Mouse (Mus musculus): Measurements from ENCODE around the gene Dnah17. TPM values are rescaled to one million over a fixed set of nuclear protein-coding genes. Genes with fewer than 3 reads are reported as not detected.

The Dnah17 gene
- total RNA-seq, 2 experiments from 2014 or later, result 0.02 to 0.07 TPM

DNA sequence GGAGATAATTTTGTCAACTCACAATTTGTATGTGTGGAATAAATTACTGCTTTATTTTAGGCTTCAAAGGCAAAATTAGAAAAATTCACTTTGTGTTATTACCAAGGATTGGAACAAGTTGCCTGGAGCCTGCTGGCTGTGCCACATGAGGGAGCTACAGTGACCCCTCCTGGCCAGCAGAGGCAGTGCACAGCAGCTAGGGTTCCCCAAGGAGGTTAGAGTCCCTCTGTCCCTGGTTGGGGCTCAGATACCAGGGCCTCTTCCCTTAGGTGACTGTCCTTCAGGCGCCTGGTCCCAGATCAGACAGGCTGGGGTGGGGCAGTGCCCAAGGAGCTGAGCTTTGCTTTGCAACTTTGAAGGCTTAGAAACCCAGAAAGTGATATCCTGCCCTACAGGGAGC lies 108.6 kb downstream of the Dnah17 start:
- peak; percentile 81 for DNase-seq

DNA sequence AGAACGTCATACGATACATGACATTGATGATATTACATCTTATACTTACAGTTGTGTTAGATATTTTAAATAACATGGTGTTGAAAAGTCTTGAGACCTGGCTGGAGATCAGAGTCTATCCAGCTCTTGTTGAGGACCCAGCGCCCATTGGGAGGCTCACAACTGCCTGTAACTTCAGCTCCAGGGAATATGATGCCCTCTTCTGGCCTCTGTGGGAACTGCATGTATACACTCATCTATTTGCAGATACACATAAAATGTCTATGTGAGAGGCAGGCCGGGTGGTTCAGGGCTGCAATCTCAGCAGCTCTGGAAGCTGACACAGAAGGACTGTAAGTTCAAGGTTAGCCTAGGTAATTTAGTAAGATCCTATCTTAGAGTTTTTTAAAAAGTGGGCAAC lies 112.1 kb downstream of the Dnah17 start:
- no peak for DNase-seq

DNA sequence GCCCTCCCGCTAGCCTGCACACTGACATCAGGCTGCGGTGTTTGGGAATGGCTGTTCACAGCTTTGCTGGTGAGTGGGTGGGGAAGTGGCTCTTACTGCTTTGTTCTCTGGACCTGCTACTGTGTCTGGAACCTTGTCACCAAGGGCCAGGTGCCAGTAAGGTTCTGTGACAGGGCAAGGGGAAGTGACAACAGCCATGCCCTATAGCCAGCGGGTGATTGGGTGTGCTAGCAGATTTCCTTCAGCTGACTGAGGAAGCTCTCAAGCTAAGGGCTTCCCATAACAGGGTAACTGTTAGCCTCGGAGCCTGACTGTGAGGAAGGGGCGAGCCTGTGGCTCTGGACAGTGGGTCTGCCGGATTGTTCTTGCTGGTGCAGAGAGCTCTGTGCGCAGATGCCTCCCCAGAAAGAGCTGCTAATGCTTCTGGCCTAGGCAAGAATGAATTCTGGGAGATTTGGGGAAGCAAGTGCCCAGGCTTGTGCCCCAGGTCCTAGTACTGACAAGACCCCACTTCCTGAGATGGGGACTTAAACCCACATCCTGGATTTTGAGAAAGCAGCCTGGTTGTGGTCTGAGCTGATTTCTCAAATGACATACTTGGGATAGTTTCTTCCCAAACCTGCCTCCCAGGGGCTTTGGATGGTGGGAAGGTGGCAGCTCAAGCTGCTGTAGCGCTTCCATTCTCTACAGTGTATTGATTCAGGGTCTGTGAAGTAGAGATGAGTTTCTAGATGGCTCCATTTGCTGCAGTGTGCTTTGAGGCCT lies 114.9 kb downstream of the Dnah17 start:
- no peak for DNase-seq

DNA sequence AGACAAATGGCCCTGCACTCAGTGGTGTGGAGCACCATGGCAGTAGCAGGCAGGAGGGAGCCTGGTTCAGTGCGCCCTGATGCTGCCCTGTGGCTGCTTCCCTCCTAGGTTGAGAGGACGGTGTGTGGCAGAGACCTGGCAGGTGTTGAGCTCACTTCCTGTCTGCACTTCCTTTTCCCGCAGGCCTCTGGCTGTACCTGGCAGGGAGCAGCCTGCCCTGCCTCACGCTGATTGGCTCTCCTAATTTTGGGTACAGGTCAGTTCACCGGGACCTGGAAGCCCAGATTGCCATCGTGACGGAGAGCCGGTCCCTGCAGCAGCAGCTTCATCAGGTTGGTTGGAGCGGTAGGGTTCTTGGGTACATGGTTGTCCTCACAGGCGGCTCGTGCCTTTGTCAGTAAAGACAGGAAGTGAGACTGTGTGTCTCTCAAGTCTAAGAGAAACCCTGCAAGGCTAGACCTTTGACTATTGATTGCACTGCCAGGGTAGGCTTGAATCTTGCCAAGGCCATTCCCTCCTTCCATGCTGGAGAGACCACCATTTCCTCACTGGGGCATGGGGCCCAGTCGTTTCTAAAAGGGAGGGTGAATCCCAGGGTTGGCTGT lies 115.9 kb downstream of the Dnah17 start:
- no peak for DNase-seq

DNA sequence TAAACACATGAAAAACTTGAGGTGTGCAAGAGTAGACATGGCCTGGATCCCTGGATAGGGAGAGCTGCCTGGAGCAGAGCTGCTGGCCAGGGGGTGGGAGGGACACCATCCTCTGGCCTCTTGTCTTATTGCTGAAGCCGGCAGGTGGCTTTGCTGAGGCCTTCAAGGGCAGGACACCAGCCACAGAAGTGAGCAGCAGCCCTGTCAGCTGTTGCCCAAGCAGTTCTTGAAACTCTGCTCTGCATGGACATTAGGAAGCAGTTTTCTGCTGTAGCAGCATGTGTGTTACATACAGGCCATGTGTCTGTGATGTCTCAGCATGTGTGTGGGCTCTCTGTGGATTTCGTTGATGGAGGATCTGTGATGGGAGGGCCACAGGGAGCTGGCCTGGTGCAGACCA lies 117.1 kb downstream of the Dnah17 start:
- DNase-seq, result no peak

DNA sequence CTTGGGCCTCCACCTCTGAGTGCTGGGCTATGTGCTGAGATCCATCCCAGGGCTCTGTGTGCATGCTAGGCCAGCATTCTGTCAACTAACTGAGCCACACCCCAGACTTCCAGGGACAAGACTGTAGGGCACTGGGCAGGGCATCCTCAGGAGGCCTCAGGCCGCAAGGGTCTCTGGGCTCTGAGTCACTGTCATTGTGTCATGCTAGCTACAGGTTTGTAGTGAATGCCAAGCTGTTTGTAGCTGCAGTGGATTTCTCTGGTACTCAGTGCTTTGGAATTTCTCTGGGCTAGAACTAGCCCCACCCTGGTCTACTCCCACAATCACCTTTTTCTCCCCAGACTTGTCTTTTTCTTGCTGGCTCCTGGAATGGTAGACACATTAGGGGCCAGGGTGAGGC lies 117.8 kb downstream of the Dnah17 start:
- no peak for DNase-seq

DNA sequence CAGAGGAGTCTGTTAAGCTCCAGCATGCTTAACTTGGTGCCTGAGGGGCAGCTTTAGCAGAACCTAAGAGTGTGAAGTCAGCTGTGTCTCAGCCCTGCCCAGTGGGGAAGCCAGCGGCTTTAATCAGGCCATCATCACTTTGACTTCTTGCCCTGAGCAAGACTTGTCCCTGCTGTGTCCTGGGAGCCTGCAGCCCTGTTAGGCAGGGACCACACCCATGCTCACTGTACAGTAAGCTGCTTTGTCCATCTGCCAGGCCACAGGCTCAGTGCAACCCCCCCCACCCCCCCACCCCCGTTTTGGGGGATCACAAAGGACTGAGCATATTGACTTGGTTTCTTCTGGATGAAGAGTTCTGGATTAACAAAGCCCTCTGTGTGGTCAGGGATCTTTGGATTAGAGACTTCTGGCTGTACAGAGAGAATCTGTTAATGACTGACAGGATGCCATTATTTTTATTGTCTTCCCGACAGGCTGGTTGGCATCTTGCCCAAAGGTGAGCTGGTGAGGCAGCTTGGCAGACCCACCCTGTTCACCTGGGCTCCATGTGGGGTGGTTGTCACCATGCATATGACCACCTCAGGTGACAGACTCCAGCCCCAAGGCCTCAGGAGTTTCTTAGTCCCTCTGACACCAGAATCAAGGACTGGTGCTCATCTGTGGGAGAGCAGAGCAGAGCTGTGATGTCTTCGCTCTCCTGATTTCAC lies 120.4 kb downstream of the Dnah17 start:
- no peak for DNase-seq

DNA sequence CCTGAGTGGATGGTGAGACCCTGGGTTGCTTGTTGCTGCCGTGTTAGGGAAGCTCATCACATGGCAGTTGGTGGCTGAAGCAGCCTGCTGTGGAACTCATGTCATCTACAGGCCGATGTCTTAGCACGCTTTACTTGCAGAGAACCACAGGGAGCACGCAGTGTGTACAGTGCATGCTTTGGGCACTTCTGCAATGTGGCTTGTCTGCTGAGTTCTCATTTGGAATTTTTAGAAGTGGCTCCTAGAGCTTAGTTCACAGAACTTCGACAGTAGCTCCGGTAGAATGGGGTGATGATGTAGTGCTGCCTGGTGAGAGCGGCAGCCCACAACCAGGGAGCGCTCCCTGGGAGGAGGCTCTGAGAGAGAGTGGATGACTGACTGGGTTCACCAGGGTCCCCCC lies 121.6 kb downstream of the Dnah17 start:
- no peak for DNase-seq

DNA sequence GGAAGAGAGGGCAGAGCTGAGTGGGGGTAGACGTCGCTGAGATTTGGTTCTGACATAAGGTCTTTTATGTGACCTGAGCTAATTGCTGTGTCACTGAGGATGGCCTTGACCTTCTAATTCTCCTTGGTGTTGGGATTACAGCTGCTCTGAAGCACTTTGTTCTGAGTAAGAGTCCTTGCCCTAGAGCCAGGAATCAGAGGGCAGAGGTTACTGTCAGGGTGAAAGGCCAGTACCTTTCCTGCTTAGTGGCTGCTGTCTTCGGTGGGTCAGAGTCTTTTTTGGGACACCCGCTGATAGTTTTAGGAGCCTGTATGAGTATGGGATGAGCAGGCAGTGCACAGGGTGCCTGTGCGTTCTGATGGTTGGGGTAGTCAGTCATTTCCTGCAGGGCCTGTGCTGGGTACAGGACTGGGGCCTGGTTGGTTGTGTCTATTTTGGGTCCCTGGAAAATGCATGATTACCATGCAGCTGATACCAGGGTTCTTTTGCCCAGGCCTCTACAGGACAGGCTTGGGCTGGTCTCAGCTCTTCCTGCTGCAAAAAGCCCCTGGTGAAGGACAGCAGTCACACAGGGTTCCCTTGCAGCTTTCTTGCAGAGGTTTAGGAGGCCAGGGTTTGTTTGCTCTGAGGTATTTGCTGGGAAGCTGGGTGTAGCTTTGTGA lies 122.2 kb downstream of the Dnah17 start:
- no peak for DNase-seq

DNA sequence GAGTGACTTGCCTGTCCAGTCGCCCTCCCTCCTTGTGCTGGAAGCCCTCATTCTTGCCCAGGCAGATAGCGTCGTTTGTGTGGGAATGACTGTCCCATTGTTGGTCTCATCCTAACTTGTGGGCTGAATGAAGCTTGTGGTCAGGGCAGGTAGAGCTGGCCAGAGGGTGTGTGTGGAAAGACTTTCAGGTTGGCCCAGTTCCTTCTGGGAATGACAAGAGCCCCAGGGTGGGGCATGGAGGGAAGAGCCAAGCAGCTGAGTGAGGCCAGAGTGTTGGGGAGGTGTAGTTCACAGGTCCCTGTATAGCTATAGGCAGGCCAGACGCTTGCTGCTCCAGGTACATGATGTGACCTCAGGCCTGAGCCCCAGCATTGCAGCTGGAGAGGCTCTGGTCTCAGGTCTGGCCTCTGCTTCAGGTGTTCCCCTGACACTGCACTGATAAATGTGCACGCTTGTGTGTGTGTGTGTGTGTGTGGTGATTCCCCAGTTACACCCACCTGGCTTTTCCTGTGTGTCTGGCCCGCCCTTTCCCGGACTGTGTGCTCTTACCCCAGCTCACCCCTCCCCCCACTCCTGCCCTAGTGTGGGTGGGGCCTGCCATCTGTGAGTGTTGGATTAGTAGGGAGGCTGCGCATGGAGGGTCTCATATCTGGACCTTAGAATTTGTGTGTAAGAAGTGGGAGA lies 122.8 kb downstream of the Dnah17 start:
- no peak for DNase-seq

DNA sequence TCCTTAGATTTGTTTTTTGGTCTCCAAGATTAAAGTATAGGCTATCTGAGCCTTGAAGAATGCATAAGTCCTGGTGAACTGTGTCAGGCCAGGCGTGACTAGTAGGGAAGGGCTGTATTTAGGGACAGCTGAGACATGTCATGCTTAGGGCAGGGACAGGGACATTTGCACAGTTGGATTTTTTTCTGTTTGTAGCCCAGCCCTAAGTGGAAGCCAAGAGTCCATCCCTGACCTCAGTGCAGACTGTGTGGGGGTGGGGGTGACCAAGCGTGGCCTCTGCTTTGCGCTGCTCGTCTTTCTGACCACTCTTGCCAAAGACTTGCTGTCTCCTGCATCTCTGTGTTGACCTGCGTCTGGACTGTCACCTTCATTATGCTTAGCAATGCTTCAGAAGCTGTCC lies 126.2 kb downstream of the Dnah17 start:
- DNase-seq, result no peak

DNA sequence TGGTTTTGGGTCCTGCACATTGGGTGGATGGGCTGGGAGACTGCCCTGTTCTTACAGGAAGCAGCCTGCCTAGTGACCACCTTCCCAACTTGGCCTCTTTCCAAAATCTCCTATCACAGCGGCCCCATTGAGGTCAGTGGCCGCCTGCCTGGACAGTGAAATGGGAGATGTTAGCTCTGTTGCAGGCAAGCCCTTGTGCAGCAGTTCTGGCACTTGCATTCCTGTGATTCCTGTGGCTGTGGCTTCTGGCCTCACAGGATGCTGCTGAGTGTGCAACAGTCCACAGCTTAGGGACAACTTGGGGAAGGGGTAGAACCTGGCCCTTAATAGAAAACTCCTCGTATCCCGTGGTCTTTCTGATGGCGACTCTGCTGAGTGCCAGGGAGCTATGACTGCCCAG lies 126.7 kb downstream of the Dnah17 start:
- DNase-seq, result no peak

DNA sequence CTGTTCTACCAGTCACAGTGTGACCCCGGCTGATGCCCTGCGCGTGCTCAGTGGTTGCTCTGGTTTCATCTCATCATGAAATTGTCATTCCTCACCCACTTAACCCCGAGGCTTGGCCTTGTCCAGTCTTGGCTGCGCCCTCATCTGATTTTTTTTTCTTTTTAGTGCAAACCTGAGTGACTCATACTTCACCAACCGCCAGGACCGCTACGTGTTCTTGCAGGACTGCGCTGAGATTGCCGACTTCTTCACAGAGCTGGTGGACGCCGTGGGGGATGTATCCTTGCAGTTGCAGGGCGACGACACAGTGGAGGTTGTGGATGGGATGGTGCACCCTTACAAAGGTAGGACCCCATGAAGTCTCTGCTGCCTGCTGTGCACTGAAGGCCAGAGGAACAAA lies 127.3 kb downstream of the Dnah17 start:
- no peak for DNase-seq

DNA sequence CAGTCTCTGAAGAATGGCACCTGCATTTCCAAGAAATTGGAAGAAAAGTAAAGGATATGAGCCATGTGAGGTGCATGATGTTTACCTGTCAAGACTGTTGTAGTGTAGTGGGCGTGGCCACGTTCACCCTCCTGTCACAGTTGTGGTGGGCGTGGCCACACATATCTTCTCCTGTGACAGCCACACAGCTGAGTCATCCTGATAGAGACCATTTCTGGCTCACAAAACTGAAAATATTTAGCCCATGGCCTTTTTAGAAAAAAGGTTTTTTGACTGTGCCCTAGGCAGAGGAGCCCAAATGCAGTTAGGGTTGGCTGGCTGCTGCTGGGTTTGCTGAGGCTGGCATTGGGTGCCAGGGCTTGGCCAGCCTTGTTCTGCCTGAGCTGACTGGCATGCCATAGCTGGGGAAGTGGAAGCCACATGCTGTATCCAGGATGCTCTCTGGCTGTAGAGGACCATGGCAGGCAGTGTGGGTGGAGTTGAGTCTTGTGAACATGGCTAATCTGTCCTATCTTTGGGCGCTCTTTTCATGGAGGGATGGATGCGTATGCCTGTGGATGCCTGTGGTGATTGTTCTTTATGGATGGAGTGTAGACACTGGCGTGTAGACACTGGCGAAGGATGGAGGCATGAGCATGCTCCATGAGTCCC lies 129.7 kb downstream of the Dnah17 start:
- no peak for DNase-seq

DNA sequence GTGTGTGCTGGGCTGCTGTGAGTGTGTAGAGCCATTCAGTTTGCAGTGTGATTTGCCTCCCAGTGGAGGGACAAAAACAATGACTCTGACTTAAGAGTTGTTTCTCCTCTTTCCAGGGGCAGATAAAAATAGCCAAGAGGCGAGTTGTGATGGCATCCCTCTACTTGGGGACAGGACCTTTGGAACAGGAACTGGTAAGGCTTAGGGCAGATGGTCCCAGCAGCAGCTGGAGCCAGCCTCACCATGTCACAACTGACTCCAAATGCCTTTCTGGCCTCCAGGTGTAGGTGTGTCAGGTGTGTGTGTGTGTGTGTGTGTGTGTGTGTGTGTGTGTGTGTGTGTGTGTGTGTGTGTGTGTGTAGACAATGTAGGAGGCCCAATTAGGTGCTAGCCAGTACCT lies 130.4 kb downstream of the Dnah17 start:
- no peak for DNase-seq

DNA sequence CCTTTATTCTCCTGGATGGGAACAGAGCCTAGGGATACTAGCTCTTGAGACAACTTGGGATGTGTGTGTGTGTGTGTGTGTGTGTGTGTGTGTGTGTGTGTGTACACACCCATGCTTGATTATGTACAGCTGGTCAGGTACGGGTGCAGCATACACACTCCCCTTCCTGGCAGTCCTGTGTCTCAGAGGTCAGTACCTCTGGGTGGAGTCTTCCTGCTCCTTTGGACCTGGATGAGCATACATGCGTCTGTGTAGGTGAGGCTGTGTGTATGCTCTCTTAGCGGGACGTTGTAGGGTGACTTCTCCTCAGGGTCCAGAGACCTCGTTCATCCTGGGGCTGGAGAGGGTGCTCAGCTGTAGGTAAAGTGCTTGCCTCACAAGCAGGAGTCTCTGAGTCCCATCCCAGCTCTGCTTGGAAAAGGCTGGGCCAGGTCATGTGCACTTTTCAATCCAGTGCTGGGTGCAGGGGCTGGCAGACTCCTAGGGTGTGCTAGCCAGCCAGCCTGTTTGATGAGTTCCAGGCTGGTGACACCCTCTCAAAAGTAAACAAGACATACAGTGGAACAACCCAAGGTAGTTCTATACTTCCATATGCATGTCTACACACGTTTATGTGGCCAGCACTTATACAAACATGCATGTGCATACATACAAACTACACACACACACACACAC lies 131.0 kb downstream of the Dnah17 start:
- DNase-seq, result no peak

DNA sequence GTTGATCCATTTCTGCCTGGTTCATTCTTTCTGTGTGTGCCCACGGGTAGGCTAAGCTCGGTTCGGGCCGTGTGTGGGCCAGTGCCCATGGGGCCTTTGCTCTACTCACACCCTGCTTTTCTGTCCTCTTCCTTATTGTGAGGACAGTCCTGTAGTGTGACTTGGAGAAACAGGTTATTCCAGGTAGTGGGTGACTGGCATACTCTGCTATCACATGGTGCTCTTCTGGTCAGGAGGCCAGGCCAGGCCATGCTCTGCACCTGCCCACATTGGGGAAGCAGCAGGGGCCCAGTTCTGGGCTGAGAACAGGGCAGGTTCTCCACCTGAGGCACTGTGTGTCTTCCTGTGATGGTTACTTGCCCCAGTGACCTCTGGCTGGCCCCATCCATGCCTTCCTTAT lies 132.1 kb downstream of the Dnah17 start:
- DNase-seq, result no peak

DNA sequence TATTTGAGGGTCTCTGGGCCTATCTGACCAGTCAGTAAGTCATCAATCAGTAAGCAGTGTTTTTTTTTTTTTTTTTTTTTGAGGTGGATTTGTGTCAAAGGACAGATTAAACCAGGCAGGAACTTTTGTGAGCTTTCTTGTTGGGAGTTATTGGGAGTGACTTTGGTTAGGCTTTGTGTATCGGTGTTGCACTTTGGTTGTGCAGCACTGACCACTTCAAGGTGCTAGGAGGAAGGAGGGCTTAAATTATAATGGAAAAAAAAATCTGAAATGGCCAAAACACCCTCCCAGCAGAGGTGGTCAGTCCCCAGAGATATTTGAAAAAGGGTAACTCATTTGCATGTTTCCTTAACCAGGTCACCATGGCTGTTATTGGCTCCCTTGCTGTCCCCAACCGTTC lies 133.3 kb downstream of the Dnah17 start:
- no peak for DNase-seq

DNA sequence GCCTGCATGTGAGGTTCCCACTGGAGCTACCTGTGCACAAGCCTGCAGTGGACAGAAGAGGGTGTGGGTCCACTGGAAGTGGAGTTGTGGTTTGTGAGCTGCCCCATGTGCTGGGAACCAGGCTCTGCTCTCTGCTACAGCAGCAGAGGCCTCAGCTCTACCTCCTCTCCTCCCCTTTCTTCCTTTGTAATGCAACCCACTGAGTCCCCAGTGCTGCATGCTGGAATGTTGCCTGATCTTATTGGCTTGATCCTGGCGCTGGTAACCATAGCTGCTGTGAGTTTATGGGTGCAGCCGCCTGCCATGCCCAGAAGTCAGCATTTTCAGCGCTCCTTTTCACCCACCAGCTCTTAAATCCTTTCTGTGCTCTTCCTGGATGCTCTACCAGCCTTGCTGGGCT lies 134.4 kb downstream of the Dnah17 start:
- DNase-seq, result no peak

DNA sequence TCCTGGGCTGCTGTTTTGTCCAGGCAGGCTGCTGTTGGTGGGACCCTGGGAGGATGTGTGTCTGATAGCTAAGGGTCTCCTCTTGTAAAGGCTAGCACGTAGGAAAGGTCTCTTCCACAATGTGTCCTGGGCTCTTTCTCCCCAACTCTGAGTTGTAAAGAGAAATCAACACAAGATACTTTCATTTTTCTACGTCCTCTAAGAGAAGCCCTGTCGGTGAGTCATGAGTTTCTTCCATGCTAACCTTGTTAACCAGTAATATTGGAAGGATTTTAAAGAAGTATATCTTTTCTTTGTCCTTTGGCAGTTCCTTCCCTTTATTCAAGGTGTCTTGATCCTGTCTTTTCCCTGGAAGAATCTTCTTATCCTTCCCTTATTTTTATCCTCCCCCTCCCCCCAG lies 134.8 kb downstream of the Dnah17 start:
- no peak for DNase-seq

DNA sequence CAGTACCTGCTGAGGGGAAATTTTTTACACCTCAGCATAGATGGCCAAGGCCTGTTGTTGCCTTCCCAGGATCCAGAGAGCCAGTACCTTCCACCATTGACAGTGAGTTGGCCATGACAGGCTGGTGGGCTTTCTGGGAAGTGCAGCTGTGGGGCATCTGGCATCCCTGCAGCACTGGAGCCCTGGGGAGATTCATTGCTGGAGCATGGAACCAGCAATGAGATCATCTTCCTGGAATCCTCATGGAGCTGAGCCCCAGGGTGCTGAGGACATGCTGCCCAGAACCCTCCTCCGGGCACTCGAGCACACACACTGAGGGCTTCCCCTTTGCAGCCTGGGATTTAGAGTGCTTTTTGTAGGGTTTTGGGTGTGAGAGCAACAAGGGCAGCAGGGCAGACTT lies 135.2 kb downstream of the Dnah17 start:
- DNase-seq, result no peak

Data from gastrocnemius, postnatal 10 days (tissue).